Comparison of ENCODE assay signal across 12 mouse cellular contexts in the genomic region with DNA sequence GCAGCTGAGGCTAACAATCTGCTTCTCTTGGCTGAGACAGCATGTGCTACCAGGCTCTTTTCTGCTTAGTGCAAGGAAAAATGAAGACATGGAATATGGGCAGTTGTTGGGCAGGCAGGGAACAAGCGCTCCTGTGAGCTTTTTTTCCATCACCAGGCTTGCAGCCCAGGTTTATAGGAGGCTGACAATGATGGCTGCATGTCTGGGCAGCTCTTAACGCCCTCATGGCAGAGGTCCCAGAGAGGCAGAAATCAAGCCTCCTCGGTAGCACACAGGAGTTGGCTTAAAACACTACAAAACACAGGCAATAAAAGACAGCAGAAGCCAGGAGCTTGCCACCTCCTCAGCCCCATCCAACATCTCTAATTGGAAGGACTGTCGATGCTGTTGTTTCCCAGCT. TPM values are rescaled to one million over a fixed set of nuclear protein-coding genes. Genes with fewer than 3 reads are reported as not detected.
DNase-seq lines count a peak whose midpoint lies in the region; ATAC-seq lines count a peak whose summit lies in the region.
"Had no signal": no experiment of that assay in that cellular context is flagged by ENCODE, and none has a peak within 500 bp of the region (broad histone marks: within the 10 kb centered on the region; RNA-seq: fewer than 3 reads in every experiment).

No protein-coding gene starts in this region.

- H3K9ac ChIP-seq in forebrain, embryonic 15.5 days (replicated peaks) = no peak overlapping the region
- H3K9ac ChIP-seq in limb, embryonic 12.5 days (replicated peaks) = no peak overlapping the region; the same call in 1 of the 2 replicates

- no peaks in the 10 kb centered on the region for H3K79me2 ChIP-seq in macrophage (ENCODE audit: inconsistent target)

- DNase-seq in forebrain, embryonic 10.5 days (ENCODE audit: extremely low spot score, low spot score) = no peak
- no peak for DNase-seq in limb, embryonic 10.5 days (ENCODE audit: low spot score)
- DNase-seq in cerebellum, postnatal 36 days = peak; percentile 9 to 11
- no peak for DNase-seq in spleen, adult 18-20 months
- no peak for DNase-seq in B cell, adult 2 months

- H3K27me3 ChIP-seq in forebrain, embryonic 15.5 days = no peaks in the 10 kb centered on the region
- no peaks in the 10 kb centered on the region for H3K27me3 ChIP-seq in forebrain, embryonic 10.5 days (ENCODE audit: poor library complexity, severe bottlenecking)
- H3K27me3 ChIP-seq in limb, embryonic 12.5 days = no peaks in the 10 kb centered on the region
- H3K27me3 ChIP-seq in limb, embryonic 10.5 days (ENCODE audit: low read depth, poor library complexity, severe bottlenecking) = no peaks in the 10 kb centered on the region
- H3K27me3 ChIP-seq: megakaryocyte, embryonic 14.5 days had no signal

- H3K9me3 ChIP-seq in forebrain, embryonic 15.5 days = no peaks in the 10 kb centered on the region
- no peaks in the 10 kb centered on the region for H3K9me3 ChIP-seq in forebrain, embryonic 10.5 days
- H3K9me3 ChIP-seq in limb, embryonic 12.5 days = no peaks in the 10 kb centered on the region
- H3K9me3 ChIP-seq in limb, embryonic 10.5 days (replicated peaks) = no peaks in the 10 kb centered on the region
- H3K9me3 ChIP-seq: megakaryocyte, embryonic 14.5 days had no signal

- peak overlapping the region; percentile 48 for H3K27ac ChIP-seq in forebrain, embryonic 15.5 days (replicated peaks)
- no peak overlapping the region for H3K27ac ChIP-seq in forebrain, embryonic 10.5 days
- H3K27ac ChIP-seq in limb, embryonic 12.5 days = peak overlapping the region; percentile 29; the same call in 1 of the 2 replicates
- H3K27ac ChIP-seq in limb, embryonic 10.5 days = no peak overlapping the region
- H3K27ac ChIP-seq in macrophage = peak overlapping the region; percentile 95

- H3K4me1 ChIP-seq in forebrain, embryonic 15.5 days = peaks cover 15% of the 10 kb centered on the region
- peaks cover 9% of the 10 kb centered on the region for H3K4me1 ChIP-seq in forebrain, embryonic 10.5 days
- H3K4me1 ChIP-seq in limb, embryonic 12.5 days (replicated peaks) = peaks cover 17% of the 10 kb centered on the region
- H3K4me1 ChIP-seq in limb, embryonic 10.5 days = peaks cover 5% of the 10 kb centered on the region; the same call in 1 of the 2 replicates

- no peak overlapping the region for H3K4me3 ChIP-seq in forebrain, embryonic 15.5 days
- H3K4me3 ChIP-seq in forebrain, embryonic 10.5 days = no peak overlapping the region
- H3K4me3 ChIP-seq in limb, embryonic 12.5 days (replicated peaks) = no peak overlapping the region
- H3K4me3 ChIP-seq in limb, embryonic 10.5 days = no peak overlapping the region
- H3K4me3 ChIP-seq in macrophage (ENCODE audit: inconsistent target) = no peak overlapping the region
- H3K4me3 ChIP-seq: megakaryocyte, embryonic 14.5 days had no signal

- no peaks in the 10 kb centered on the region for H3K36me3 ChIP-seq in forebrain, embryonic 15.5 days
- H3K36me3 ChIP-seq in forebrain, embryonic 10.5 days (replicated peaks) = no peaks in the 10 kb centered on the region
- H3K36me3 ChIP-seq in limb, embryonic 12.5 days = no peaks in the 10 kb centered on the region
- no peaks in the 10 kb centered on the region for H3K36me3 ChIP-seq in limb, embryonic 10.5 days
- H3K36me3 ChIP-seq in macrophage (ENCODE audit: inconsistent target) = no peaks in the 10 kb centered on the region

- H3K4me2 ChIP-seq in forebrain, embryonic 15.5 days (replicated peaks) = no peak overlapping the region
- H3K4me2 ChIP-seq in limb, embryonic 12.5 days = no peak overlapping the region

- no peak for ATAC-seq in forebrain, embryonic 15.5 days (replicated peaks)
- no peak for ATAC-seq in limb, embryonic 12.5 days (ENCODE audit: insufficient number of reproducible peaks, insufficient read depth, low FRiP score, low TSS enrichment, low read depth)

- 55% methylated on average over 4 of the region's 4 CpGs for WGBS in forebrain, embryonic 15.5 days
- 82% methylated on average over 4 of the region's 4 CpGs for WGBS in forebrain, embryonic 10.5 days
- WGBS in limb, embryonic 12.5 days = 29% methylated on average over 4 of the region's 4 CpGs
- WGBS in limb, embryonic 10.5 days = 40% methylated on average over 4 of the region's 4 CpGs
- WGBS in macrophage (ENCODE audit: missing documents) = 79% methylated on average over 4 of the region's 4 CpGs

RNA-seq across cellular contexts. Expression of a gene that starts 28.8 kb away (rescaled TPM):
- 81.1 and 86.6 TPM in 2 replicates for polyA plus RNA-seq in forebrain, embryonic 15.5 days (2015; fragmentation: Nextera tagmentation; extraction: Ambion mirVana)
- 41.2 and 46.5 TPM in 2 replicates for polyA plus RNA-seq in forebrain, embryonic 10.5 days (2016; fragmentation: Nextera tagmentation; extraction: Ambion mirVana)
- 58.7 and 64.1 TPM in 2 replicates for polyA plus RNA-seq in limb, embryonic 12.5 days (2016; fragmentation: Nextera tagmentation; extraction: Ambion mirVana)
- polyA plus RNA-seq in limb, embryonic 10.5 days (2016; fragmentation: Nextera tagmentation; extraction: Ambion mirVana) = 45.5 and 46.2 TPM in 2 replicates
- total RNA-seq in macrophage (2018; cell fraction: chromatin; rRNA removed) = 100 to 1,000 TPM in 19 of 26 experiments, 10 to 100 TPM in 7; 44.1 to 254 (median 134) TPM
- total RNA-seq in macrophage (2018; cell fraction: cytosol; rRNA removed) = 100 to 1,000 TPM in 3 of 26 experiments, 10 to 100 TPM in 23; 32.2 to 111 (median 57.8) TPM
- total RNA-seq in macrophage (2018; cell fraction: nucleus; rRNA removed) = 100 to 1,000 TPM in 9 of 26 experiments, 10 to 100 TPM in 17; 43.4 to 176 (median 77.9) TPM
- 54.8 to 74.9 TPM (median 55.4 TPM) in 3 replicates for polyA plus RNA-seq in macrophage (2018)

RNA-seq across cellular contexts. Expression of a gene that starts 31.6 kb away (rescaled TPM):
- polyA plus RNA-seq in forebrain, embryonic 15.5 days (2015; fragmentation: Nextera tagmentation; extraction: Ambion mirVana) = not detected in 2 replicates
- polyA plus RNA-seq in forebrain, embryonic 10.5 days (2016; fragmentation: Nextera tagmentation; extraction: Ambion mirVana) = not detected in 2 replicates
- polyA plus RNA-seq in limb, embryonic 12.5 days (2016; fragmentation: Nextera tagmentation; extraction: Ambion mirVana) = not detected in 2 replicates
- polyA plus RNA-seq in limb, embryonic 10.5 days (2016; fragmentation: Nextera tagmentation; extraction: Ambion mirVana) = not detected in 2 replicates
- not detected for total RNA-seq in macrophage (2018; cell fraction: chromatin; rRNA removed)
- not detected for total RNA-seq in macrophage (2018; cell fraction: cytosol; rRNA removed)
- total RNA-seq in macrophage (2018; cell fraction: nucleus; rRNA removed) = not detected
- not detected in 3 replicates for polyA plus RNA-seq in macrophage (2018)
- total RNA-seq: adrenal gland, postnatal 14 days; neutrophil, adult 5-6 weeks had no signal
- polyA plus RNA-seq: testis, adult 2 months had no signal

RNA-seq across cellular contexts. Expression of a gene that starts 47.3 kb away (rescaled TPM):
- 3.6 and 4.1 TPM in 2 replicates for polyA plus RNA-seq in forebrain, embryonic 15.5 days (2015; fragmentation: Nextera tagmentation; extraction: Ambion mirVana)
- polyA plus RNA-seq in forebrain, embryonic 10.5 days (2016; fragmentation: Nextera tagmentation; extraction: Ambion mirVana) = 3.4 and 4.1 TPM in 2 replicates
- polyA plus RNA-seq in limb, embryonic 12.5 days (2016; fragmentation: Nextera tagmentation; extraction: Ambion mirVana) = 4.3 and 5.1 TPM in 2 replicates
- polyA plus RNA-seq in limb, embryonic 10.5 days (2016; fragmentation: Nextera tagmentation; extraction: Ambion mirVana) = 4.1 and 4.5 TPM in 2 replicates
- total RNA-seq in macrophage (2018; cell fraction: chromatin; rRNA removed) = 10 to 100 TPM in 15 of 26 experiments, 1 to 10 TPM in 11; 3.2 to 26.5 (median 11.4) TPM
- 1 to 10 TPM; 1.5 to 6.4 (median 4.3) TPM for total RNA-seq in macrophage (2018; cell fraction: cytosol; rRNA removed)
- 10 to 100 TPM in 6 of 26 experiments, 1 to 10 TPM in 20; 1.9 to 18.4 (median 5.6) TPM for total RNA-seq in macrophage (2018; cell fraction: nucleus; rRNA removed)
- polyA plus RNA-seq in macrophage (2018) = 5.4 to 10.7 TPM (median 9.0 TPM) in 3 replicates

Comparison
In these comparisons a context has a peak if more than half of its experiments do, and no peak if none do; other contexts are left out.
1. H3K27ac ChIP-seq: peak in forebrain, embryonic 15.5 days (single experiment), limb, embryonic 12.5 days (single experiment) and macrophage (single experiment); none in forebrain, embryonic 10.5 days (single experiment) and limb, embryonic 10.5 days (single experiment).
2. DNase-seq: peak in cerebellum, postnatal 36 days (2 of 2); none in forebrain, embryonic 10.5 days (single experiment), limb, embryonic 10.5 days (single experiment), spleen, adult 18-20 months (0 of 2) and B cell, adult 2 months (0 of 2).